Mouse (Mus musculus) 3134 (cell line): Measurements from ENCODE around the gene Mapk9.

ENCODE experiments used
- DNase-seq: peaks from one replicate; pipeline ENCODE4 v3.0.0-alpha.2; 2011; ENCODE audit warnings: low spot score; ENCODE audit not compliant: insufficient read length; ENCODE audit errors: extremely low read depth

Gene Mapk9

DNA sequence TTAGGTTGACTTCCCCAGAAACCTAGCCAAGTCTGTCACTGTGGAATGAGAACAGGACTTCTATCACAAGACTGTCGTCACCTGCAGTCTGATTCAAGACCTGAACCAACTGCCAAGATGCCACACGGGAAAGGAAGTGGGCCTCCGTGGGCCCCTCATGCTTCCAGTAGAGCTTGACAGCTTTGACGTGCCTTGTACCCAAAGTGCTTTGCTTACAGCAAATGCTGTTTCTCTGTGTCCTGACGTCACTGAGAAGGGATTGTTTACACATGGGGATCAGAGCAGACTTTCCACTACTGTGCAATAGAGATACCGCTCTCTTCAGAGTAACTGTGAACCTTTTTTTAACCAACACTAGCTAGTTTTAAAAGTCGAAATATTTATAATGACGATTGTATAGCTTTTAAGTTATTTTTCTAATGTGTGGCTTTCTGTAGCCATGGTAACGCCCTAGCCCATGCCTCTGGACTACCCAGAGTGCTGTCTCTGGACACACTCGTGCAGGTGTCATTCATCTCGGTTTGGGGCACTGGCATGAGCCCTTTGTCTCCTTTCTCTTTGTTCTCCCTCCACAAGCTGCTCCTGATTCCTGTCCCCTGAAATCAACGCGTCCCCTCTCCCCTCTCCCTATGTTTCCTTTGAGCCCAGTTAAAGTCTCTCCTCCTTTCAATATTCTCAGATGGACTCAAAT lies 8.7 kb upstream of the Mapk9 start:
- no peak for DNase-seq

DNA sequence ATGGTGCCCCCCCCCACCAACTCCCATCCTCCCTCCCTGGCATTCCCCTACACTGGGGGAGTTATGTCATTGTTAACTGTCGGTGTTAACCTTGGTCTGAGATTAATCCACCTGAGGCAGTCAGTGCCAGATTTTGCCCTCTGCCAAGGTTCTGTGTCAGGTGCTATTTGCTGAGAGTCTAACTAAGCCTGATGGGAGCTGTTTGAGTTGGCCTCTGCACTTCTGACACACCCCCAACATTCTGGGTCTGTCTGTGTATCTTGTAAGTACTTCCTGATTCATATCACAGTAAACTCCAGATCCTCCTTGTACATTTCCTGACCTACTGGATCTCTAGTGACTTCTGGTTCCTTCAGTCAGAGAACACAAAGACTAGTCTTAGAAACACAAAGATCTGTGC lies 5.9 kb upstream of the Mapk9 start:
- DNase-seq: no peak

DNA sequence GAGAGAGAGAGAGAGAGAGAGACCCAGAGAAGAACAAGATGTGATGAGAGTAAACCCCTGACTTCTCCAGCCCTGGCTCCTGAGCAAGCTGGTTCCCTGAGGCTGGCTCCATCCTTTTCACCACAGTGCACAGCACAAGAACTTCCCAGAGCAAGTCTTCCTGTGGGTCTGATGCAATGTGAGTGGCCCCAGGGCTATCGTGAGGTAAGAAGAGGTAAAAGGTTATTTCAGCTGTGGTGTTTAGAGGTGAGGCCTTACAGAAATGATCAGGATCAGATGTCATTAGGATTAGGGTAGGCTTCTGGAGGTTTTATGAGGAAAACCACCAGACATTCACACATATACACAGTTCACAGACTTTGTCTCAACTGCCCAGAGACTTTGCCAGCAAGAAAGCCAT lies 4.7 kb upstream of the Mapk9 start:
- DNase-seq: no peak

GRCm38 (mm10) chr11:49842718-49843117 lies 3.8 kb upstream of the Mapk9 start:
- DNase-seq: no peak

DNA sequence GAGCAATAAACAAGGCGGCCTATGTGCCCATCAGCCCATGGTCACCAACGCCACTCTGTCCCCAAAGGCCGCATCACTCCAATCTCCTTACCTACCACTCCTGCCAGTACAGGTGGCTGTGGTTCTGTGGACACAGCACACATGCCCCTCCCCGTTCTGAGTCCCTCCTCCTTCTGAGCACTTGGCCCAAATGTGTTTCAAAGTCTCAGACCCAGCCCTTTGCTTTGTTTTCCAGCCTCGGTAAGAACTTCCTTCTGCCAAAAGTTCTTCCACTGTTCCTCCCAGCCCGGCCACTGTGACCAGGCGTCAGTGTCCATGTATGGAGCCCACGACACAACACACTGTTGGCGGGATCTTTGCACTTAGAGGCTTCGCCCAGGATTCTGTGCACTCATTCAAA lies 2.2 kb upstream of the Mapk9 start:
- no peak for DNase-seq

GRCm38 (mm10) chr11:49844969-49845368 lies 1.6 kb upstream of the Mapk9 start:
- peak; percentile 26 for DNase-seq

GRCm38 (mm10) chr11:49845958-49846357 lies 593 bp upstream of the Mapk9 start:
- DNase-seq: no peak

- no peak for DNase-seq
Observed at GRCm38 (mm10) chr11:49847071-49847810, 690 bp downstream of the Mapk9 start.

DNA sequence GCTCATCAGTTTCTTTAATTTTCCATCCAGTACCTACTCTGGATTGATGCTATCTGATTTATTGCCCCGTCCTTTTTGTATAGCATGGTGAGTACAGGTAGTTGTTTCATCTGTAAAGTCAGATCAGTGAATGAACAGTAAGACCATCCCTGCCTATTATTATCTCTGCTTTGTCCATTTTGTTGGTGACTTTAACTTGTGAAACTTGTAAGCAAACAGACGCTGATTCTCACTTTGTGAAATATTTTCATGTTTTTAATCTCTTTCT lies 1.2 kb downstream of the Mapk9 start:
- no peak for DNase-seq

DNA sequence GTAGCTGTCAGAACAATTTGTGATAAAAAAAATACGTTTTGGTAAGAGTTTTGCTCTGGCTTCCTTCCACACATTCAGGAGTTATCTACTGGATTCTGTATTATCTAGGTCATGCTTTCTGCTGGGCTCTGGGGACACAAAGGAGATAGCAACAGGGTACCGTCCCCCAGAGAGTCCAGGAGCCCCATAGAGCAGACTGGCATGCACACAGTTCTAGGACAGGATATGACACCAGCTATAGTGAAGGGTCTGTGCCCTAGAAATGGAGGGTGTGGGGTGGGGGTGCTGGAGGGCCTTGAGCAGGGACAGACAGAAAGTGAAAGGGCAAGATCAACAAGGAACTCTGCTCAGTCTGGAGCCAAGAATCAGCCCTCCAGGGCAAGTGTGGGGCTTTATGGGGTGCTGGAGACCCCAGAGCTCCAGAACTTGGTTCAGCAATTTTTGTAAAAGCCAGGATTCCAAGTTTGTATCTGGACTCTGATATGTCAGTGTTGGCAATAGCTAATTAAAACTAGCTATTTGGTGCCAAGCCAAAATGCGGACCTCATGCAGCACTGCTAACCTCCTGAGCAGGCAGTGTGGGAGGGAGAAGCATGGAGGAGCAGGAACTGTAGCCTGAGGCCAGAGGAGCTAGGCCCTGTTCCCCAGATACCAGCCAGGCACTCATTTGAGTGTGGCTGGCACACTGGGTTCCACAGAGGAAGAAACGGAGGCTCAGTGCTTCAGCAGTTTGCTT lies 1.7 kb downstream of the Mapk9 start:
- DNase-seq: no peak

DNA sequence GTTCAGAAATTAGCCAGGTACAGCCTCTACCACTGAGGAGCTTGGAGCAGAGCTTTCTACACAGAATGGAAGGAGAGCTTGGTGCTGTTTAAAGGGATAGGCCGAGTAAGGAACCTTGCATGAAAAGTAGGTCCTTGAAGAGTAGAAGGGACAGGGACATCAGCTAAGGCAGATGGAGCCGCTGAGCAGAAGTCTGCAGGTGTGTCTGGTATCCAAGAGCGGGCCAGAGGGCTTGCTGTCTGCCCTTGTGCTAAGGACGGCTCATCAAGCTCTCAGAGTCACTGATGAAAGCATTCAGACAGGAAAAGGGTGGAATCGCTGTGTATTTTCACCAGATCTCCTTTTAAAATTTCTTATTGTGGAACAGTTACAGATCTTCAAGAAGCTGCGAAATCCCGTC lies 3.8 kb downstream of the Mapk9 start:
- no peak for DNase-seq

GRCm38 (mm10) chr11:49855144-49855543 lies 8.6 kb downstream of the Mapk9 start:
- DNase-seq: no peak

DNA sequence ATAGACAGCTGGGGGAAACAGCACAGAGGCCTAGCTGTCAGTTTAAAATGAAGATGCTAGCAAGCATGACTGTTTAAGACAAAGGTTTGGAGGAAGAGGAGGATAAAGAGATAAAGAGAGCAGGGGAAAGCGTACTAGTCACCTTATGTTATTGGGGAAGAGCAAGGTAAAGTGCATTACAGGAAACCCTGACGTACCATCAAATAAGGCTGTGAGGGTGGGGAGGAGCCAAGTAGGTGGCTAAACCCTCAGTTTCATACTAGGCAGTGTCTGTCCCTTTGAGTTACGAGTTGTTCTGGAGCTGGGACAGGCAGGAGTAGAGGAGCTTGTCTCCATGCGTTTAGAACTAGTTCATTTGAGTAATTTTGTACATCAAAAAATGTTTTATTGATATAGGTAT lies 14.6 kb downstream of the Mapk9 start:
- DNase-seq: no peak

DNA sequence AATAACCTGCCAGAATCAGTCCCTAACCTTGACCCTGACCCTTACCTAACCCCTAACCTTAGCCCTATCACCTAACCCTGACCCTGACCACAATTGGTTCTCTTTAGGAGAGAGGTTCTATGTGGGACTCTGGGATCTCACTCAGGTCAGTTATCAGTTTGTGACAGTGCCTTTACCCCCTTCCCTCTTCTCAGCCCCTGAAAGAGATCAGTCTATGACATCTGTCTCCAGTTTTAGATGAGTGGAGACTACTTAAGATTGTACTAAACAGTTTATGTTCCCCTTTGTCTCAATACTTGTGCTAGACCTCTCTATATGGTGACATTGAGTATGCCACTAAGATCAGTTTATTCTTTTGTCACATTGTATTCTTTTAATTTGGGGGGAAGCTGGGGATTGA lies 17.4 kb downstream of the Mapk9 start:
- DNase-seq: no peak

DNA sequence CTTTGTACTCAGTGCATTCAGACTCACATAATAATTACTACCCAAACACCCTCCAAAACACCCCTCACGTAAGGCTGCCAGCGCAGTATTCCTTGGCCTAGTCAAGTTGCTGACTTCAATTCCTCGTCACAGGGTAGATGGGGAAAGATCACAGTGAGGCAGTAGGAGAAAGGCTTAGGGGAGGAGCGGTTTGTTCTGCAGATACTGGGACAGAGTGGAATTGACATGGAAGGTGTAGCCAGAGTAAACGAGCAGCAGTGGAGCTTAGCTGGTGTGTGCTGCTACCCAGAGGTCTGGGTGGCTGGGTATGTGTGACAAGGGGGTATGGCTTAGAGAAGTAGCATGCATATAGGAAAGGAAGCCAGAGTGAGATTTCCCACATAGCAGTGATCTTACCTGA lies 20.8 kb downstream of the Mapk9 start:
- DNase-seq: no peak

DNA sequence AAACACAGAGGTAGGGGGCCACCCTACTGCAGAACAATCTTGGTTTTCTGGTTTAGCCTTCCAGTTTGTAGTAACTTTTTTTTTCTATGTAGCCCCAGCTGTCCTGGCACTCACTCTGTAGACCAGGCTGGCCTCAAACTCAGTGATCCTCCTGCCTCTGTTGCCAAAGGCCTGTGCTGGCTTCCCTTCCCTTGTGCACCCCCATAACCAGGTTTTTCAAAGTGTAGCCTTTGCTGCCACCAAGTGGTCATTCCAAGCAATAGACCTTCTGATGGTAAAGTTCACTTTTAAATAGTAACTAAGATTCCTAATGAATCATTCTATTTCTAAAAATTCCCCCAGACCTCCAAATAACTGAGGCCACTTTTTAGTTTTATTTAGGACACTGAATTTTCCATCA lies 23.2 kb downstream of the Mapk9 start:
- no peak for DNase-seq

DNA sequence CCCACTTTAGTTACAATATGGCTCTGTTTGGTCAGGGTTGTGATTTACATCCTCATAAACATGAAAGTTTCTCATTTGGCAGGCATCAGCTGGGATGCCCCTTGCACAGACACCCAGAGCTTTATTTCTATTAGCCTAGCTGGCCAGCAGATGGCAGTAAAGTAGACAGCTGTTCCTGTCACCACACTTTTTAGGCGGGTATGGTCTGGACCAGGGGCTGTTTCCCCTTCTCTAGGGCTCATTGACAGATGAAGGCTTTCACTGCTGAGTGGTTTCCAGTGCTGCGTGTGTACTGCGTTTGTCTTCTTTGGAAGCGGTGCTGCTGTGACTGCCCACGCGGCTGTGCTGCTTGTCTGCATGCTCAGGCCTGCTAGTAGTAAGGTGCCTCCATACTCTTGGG lies 25.4 kb downstream of the Mapk9 start:
- DNase-seq: no peak

DNA sequence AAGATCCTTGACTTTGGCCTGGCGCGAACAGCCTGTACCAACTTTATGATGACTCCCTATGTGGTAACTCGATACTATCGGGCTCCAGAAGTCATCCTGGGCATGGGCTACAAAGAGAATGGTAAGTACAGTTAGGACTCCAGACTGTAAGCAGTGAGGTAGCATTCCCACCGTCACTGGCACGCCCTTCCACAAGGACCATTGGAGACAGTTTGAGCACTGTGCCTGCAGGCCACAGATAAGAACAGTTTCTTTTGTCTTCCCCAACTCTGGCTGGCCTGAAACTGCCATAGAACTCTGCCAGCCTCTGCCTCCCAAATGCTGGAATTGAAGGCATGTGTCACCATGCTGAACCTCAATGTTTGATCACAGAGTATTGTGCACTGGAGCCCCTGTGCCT lies 26.2 kb downstream of the Mapk9 start:
- DNase-seq: no peak

- no peak for DNase-seq
Observed at GRCm38 (mm10) chr11:49876948-49877817, 30.6 kb downstream of the Mapk9 start.

- DNase-seq: no peak
Observed at GRCm38 (mm10) chr11:49879950-49880642, 33.5 kb downstream of the Mapk9 start.

DNA sequence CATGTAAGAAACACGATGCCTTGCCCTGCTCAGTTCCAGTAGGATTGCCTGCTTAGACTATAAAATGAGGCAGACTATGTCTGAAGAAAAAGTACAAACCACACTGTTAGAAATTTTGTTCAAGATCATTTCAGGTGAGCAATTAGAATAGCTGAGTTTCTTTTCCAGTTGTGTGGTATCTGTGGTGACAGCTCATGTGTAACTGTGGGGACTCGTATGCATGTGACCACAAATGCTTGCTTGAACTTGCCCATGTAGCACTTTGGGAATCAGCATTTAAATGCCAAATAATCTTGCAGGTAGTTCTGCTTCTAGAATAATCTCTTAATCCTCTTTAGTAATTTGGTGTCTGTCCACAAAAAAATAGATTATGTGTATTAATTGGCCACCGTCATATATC lies 36.8 kb downstream of the Mapk9 start:
- DNase-seq: no peak
